16 mouse cellular contexts compared by ENCODE assay signal in genomic region chr16:93048418-93048932, GRCm38 (mm10).
A peak's percentile ranks its signal among the peaks of the same experiment; 100 is the strongest.
DNase-seq lines count a peak whose midpoint lies in the region; ATAC-seq lines count a peak whose summit lies in the region.
"Had no signal": no experiment of that assay in that cellular context is flagged by ENCODE, and none has a peak within 500 bp of the region (broad histone marks: within the 10 kb centered on the region; RNA-seq: fewer than 3 reads in every experiment).

No protein-coding gene starts in this region.

- DNase-seq in adrenal gland, adult (ENCODE audit: inconsistent age in 2 of 2, low spot score in 1 of 2): peak; percentile 36 to 62
- no peak for DNase-seq in adrenal gland, postnatal 4 days (ENCODE audit: low spot score in 2 of 2)
- peak; percentile 14 for DNase-seq in gastrocnemius, postnatal 25 days
- DNase-seq in gastrocnemius, postnatal 36 days: no peak
- peak; percentile 6 for DNase-seq in cerebellum, adult 8-10 months
- DNase-seq in cerebellum, postnatal 36 days: peak; percentile 16 to 30
- DNase-seq in layer of hippocampus, postnatal 36 days: no peak
- DNase-seq: heart, postnatal 4 days; kidney, adult 2 months; kidney, postnatal 10 days; liver; thymus, postnatal 4 days had no signal

- no peak for ATAC-seq in megakaryocyte progenitor cell, adult 5-6 weeks (replicated peaks; ENCODE audit: poor library complexity)
- ATAC-seq: activated CD4-positive, CD25-positive, alpha-beta regulatory T cell, adult 4 months; forebrain, embryonic 14.5 days; inflammation-experienced regulatory T-cells, adult 6 months had no signal

- intact Hi-C loops in gastrocnemius, postnatal 36 days (cut with DNase I): no loop called here

Comparison
In these comparisons a context has a peak if more than half of its experiments do, and no peak if none do; other contexts are left out.
1. DNase-seq: peak in adrenal gland, adult (2 of 2), gastrocnemius, postnatal 25 days (single experiment), cerebellum, adult 8-10 months (single experiment) and cerebellum, postnatal 36 days (2 of 2); none in adrenal gland, postnatal 4 days (0 of 2), gastrocnemius, postnatal 36 days (0 of 2) and layer of hippocampus, postnatal 36 days (0 of 2).